Mouse (Mus musculus) lung, postnatal 25 days (tissue): ENCODE measurements around the gene Lims1.
A peak's percentile ranks its signal among the peaks of the same experiment; 100 is the strongest.

ENCODE experiments used
- DNase-seq: peaks from one replicate; pipeline ENCODE4 v3.0.0; 2022; ENCODE audit warnings: low spot score

Gene Lims1

DNA sequence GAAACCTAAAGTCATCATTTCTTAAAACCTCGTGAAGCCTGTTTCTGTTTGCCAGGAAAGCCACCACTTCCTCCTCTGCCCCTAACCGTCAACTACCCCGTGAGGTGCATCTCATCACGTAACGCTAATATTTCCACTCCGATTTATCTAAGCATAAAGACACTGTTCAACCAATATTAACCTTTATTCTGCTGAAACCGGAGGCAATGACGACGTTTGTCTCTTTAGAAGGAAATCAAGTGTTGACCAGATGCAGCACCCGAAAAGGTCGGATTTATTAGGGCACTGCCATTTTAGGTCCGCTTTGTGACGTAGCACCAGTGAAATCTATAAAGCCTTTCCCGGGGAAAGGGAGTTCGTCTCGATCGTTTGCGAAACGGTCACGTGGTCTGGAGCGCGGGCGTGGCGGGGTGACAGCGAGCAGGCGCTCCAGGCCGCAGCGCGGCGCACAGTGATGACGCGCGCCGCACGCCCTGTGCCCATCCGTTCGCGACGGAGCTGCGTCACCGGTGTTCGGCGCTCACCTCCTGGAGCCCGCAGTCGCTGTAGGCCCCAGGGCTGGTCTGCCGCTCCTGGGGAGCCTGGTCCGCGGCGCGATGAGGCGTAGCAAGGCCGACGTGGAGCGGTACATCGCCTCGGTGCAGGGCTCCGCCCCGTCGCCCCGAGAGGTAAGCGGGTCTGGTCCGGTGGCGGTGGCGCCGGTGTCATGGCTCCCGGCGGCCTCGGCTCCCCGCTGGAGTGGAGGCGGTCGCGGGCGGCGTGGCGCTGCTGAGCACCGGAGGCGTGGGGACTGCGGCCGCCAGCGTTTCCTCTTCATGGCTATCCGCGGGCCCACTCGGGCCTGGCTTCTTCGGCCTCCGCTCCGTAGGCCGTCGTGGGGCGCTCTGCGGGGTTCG, 123.4 kb downstream of the Lims1 start, which contains the start of gene Ranbp2:
Ranbp2 (plus strand) TSS at position 537 of the 896 bp plus-strand sequence.
- peak; percentile 98 for DNase-seq

- peak; percentile 35 for DNase-seq
These were observed 124.1 kb downstream of the Lims1 start for GRCm38 (mm10) chr10:58447280-58447781.

- DNase-seq: no peak
These were observed 128.3 kb downstream of the Lims1 start for GRCm38 (mm10) chr10:58451575-58451974.

- no peak for DNase-seq
These were observed 128.9 kb downstream of the Lims1 start for GRCm38 (mm10) chr10:58452185-58452584.

- no peak for DNase-seq
These were observed 136.6 kb downstream of the Lims1 start for GRCm38 (mm10) chr10:58459896-58460295.
